Mouse (Mus musculus) hindbrain, embryonic 10.5 days (tissue): ENCODE data around the gene Clec9a. TPM values are rescaled to one million over a fixed set of nuclear protein-coding genes. Genes with fewer than 3 reads are reported as not detected.

Source experiments
- DNase-seq: peaks from one replicate; pipeline ENCODE4 v3.0.0-alpha.2; 2017; ENCODE audit warnings: low spot score
- H3K27ac ChIP-seq: fragments of 300-500 bp; sonication (generic); 2 replicates; pipeline ENCODE4 v1.5.1; 2016; ENCODE audit warnings: mild to moderate bottlenecking, moderate library complexity
- H3K27me3 ChIP-seq: fragments of 300-500 bp; sonication (generic); 2 replicates; pipeline ENCODE4 v1.6.1; 2016; ENCODE audit warnings: mild to moderate bottlenecking; ENCODE audit not compliant: poor library complexity, insufficient read depth, severe bottlenecking
- H3K36me3 ChIP-seq: fragments of 300-500 bp; sonication (generic); 2 replicates; pipeline ENCODE4 v1.6.1; 2016; ENCODE audit warnings: mild to moderate bottlenecking, moderate library complexity
- H3K4me1 ChIP-seq: fragments of 300-500 bp; sonication (generic); replicated peaks from 2 replicates; pipeline ENCODE4 v1.6.1; 2016; ENCODE audit warnings: mild to moderate bottlenecking
- H3K4me3 ChIP-seq: fragments of 300-500 bp; sonication (generic); 2 replicates; pipeline ENCODE4 v1.5.1; 2016; ENCODE audit warnings: mild to moderate bottlenecking, moderate library complexity
- H3K9me3 ChIP-seq: fragments of 300-500 bp; sonication (generic); 2 replicates; pipeline ENCODE4 v1.6.1; 2016; ENCODE audit warnings: mild to moderate bottlenecking, moderate library complexity
- WGBS: fragments of 180-500 bp; shearing (Covaris S2); methylation state at CpG from one replicate; pipeline ENCODE4 v1.1.7; 2016; 5-methylcytosine and 5-hydroxymethylcytosine counted together
- polyA plus RNA-seq: library from polyadenylated mRNA; unstranded; fragments of >200 nt; fragmentation: Nextera tagmentation; extraction: Ambion mirVana; gene quantifications from 2 replicates; pipeline ENCODE4 v1.2.1, GENCODE M21; 2016

Gene Clec9a
- polyA plus RNA-seq, 1 experiment from 2014 or later: 0.24 TPM

GRCm38 (mm10) chr6:129436025-129436424 is 27.4 kb downstream of the Clec9a start:
- Histone ChIP-seq H3K36me3 (no peaks in the 10 kb centered on the region), H3K27me3 (no peaks in the 10 kb centered on the region), H3K27ac (no peak overlapping the region), H3K9me3 (no peaks in the 10 kb centered on the region), H3K4me1 (no peaks in the 10 kb centered on the region), H3K4me3 (no peak overlapping the region)
- no peak for DNase-seq
- 89% methylated on average over 3 of the region's 3 CpGs for WGBS

GRCm38 (mm10) chr6:129438033-129438432 is 29.4 kb downstream of the Clec9a start:
- no peak for DNase-seq
- 84% methylated on average over 2 of the region's 2 CpGs for WGBS
- Histone ChIP-seq H3K27ac (no peak overlapping the region), H3K27me3 (no peaks in the 10 kb centered on the region), H3K36me3 (no peaks in the 10 kb centered on the region), H3K9me3 (no peaks in the 10 kb centered on the region), H3K4me3 (no peak overlapping the region), H3K4me1 (no peaks in the 10 kb centered on the region)

GRCm38 (mm10) chr6:129449743-129450142 is 41.1 kb downstream of the Clec9a start:
- H3K4me1 ChIP-seq: no peaks in the 10 kb centered on the region
- no peaks in the 10 kb centered on the region for H3K36me3 ChIP-seq
- no peaks in the 10 kb centered on the region for H3K27me3 ChIP-seq
- H3K27ac ChIP-seq: no peak overlapping the region
- WGBS: 74% methylated on average over 6 of the region's 6 CpGs
- DNase-seq: no peak
- H3K4me3 ChIP-seq: no peak overlapping the region
- H3K9me3 ChIP-seq: no peaks in the 10 kb centered on the region

- H3K9me3 ChIP-seq: no peaks in the 10 kb centered on the region
- WGBS: 64% methylated on average over 13 of the region's 13 CpGs
- H3K4me3 ChIP-seq: no peak within 1 kb of the TSS
- DNase-seq: no peak
- H3K27me3 ChIP-seq: no peaks in the 10 kb centered on the region
- H3K27ac ChIP-seq: no peak within 1 kb of the TSS
- H3K36me3 ChIP-seq: no peaks in the 10 kb centered on the region
- H3K4me1 ChIP-seq: no peaks in the 10 kb centered on the region
Measured at GRCm38 (mm10) chr6:129451411-129452039, 42.9 kb downstream of the Clec9a start, which contains the start of gene Clec1a. Gene Clec1a (minus strand): TSS chr6:129452000.

GRCm38 (mm10) chr6:129471386-129471785 is 62.7 kb downstream of the Clec9a start:
- Histone ChIP-seq H3K27ac (no peak overlapping the region), H3K4me3 (no peak overlapping the region), H3K9me3 (no peaks in the 10 kb centered on the region), H3K27me3 (no peaks in the 10 kb centered on the region), H3K4me1 (no peaks in the 10 kb centered on the region), H3K36me3 (no peaks in the 10 kb centered on the region)
- no peak for DNase-seq
- WGBS: 93% methylated on average over 6 of the region's 6 CpGs

- 86% methylated on average over 5 of the region's 5 CpGs for WGBS
- Histone ChIP-seq H3K27me3 (no peaks in the 10 kb centered on the region), H3K4me3 (no peak overlapping the region), H3K27ac (no peak overlapping the region), H3K4me1 (no peaks in the 10 kb centered on the region), H3K9me3 (no peaks in the 10 kb centered on the region), H3K36me3 (no peaks in the 10 kb centered on the region)
- no peak for DNase-seq
Measured at GRCm38 (mm10) chr6:129472627-129473026, 64.0 kb downstream of the Clec9a start.

Other genes starting within 250 kb of the Clec9a start
- gene Clec2d, start 228.2 kb upstream of the Clec9a start, polyA plus RNA-seq: not detected in 2 replicates
- 0.19 TPM in 1 of 2 replicates, not detected in the other for gene Cd69, start 133.4 kb upstream of the Clec9a start, polyA plus RNA-seq
- not detected in 2 replicates for gene 4922502D21Rik, start 77.1 kb upstream of the Clec9a start, polyA plus RNA-seq
- gene Clec12a, start 66.2 kb upstream of the Clec9a start, polyA plus RNA-seq: 0.13 and 0.29 TPM in 2 replicates
- gene Clec12b, start 23.0 kb upstream of the Clec9a start, polyA plus RNA-seq: not detected in 2 replicates
- 13.3 and 18.0 TPM in 2 replicates for gene Clec1b, start 11.6 kb upstream of the Clec9a start, polyA plus RNA-seq
- 0.46 and 1.2 TPM in 2 replicates for gene Clec1a, start 43.1 kb downstream of the Clec9a start, polyA plus RNA-seq
- gene Olr1, start 98.3 kb downstream of the Clec9a start, polyA plus RNA-seq: 0.09 TPM in 1 of 2 replicates, not detected in the other
- not detected in 2 replicates for gene Tmem52b, start 103.7 kb downstream of the Clec9a start, polyA plus RNA-seq
- gene Gabarapl1, start 124.3 kb downstream of the Clec9a start, polyA plus RNA-seq: 49.1 and 68.0 TPM in 2 replicates
- gene Klre1, start 169.0 kb downstream of the Clec9a start, polyA plus RNA-seq: not detected in 2 replicates
- gene Klrd1, start 182.9 kb downstream of the Clec9a start, polyA plus RNA-seq: not detected in 2 replicates
- 0.34 and 0.38 TPM in 2 replicates for gene Klrk1, start 215.0 kb downstream of the Clec9a start, polyA plus RNA-seq
- gene Klrc3, start 234.5 kb downstream of the Clec9a start, polyA plus RNA-seq: not detected in 2 replicates